Mouse (Mus musculus): ENCODE data around the gene Shq1.

GRCm38 (mm10) chr6:100610897-100611575, 59.9 kb downstream of the Shq1 start:
- TF ChIP-seq POLR2A (IDR thresholded peaks at IDR 0.05; ENCODE audit: borderline replicate concordance, low read depth, low read length) (no peak), CTCF (IDR thresholded peaks at IDR 0.05; ENCODE audit: low read depth, low read length) (no peak)
